Mouse (Mus musculus) limb, embryonic 13.5 days (tissue): ENCODE measurements around the gene Sema3c. TPM values are rescaled to one million over a fixed set of nuclear protein-coding genes. Genes with fewer than 3 reads are reported as not detected.

Source experiments
- ATAC-seq: fragments of 200-750 bp; cut with Nextera tagmentation; 2 replicates; pipeline ENCODE4 v1.8.0; 2017; ENCODE audit warnings: low read depth, moderate number of reproducible peaks, moderate TSS enrichment; ENCODE audit not compliant: low FRiP score
- H3K27ac ChIP-seq: fragments of 300-500 bp; sonication (generic); 2 replicates; pipeline ENCODE4 v1.5.1; 2015; ENCODE audit warnings: inconsistent platforms, mild to moderate bottlenecking, moderate library complexity
- H3K27me3 ChIP-seq: fragments of 300-500 bp; sonication (generic); 2 replicates; pipeline ENCODE4 v1.6.1; 2015; ENCODE audit warnings: mild to moderate bottlenecking, inconsistent platforms
- H3K36me3 ChIP-seq: fragments of 300-500 bp; sonication (generic); 2 replicates; pipeline ENCODE4 v1.6.1; 2015; ENCODE audit warnings: inconsistent platforms, mild to moderate bottlenecking, moderate library complexity
- H3K4me1 ChIP-seq: fragments of 300-500 bp; sonication (generic); 2 replicates; pipeline ENCODE4 v1.6.1; 2015; ENCODE audit warnings: inconsistent platforms
- H3K4me2 ChIP-seq: fragments of 300-500 bp; sonication (generic); replicated peaks from 2 replicates; pipeline ENCODE4 v1.6.1; 2015; ENCODE audit warnings: inconsistent platforms, mild to moderate bottlenecking, moderate library complexity
- H3K4me3 ChIP-seq: fragments of 300-500 bp; sonication (generic); 2 replicates; pipeline ENCODE4 v1.5.1; 2015; ENCODE audit warnings: moderate library complexity, mild to moderate bottlenecking, inconsistent platforms
- H3K9ac ChIP-seq: fragments of 300-500 bp; sonication (generic); 2 replicates; pipeline ENCODE4 v1.6.1; 2015; ENCODE audit warnings: mild to moderate bottlenecking, inconsistent platforms
- H3K9me3 ChIP-seq: fragments of 300-500 bp; sonication (generic); 2 replicates; pipeline ENCODE4 v1.6.1; 2016; ENCODE audit warnings: inconsistent platforms
- WGBS: fragments of 180-500 bp; shearing (Covaris S2); methylation state at CpG from one replicate; pipeline ENCODE4 v1.1.7; 2015; 5-methylcytosine and 5-hydroxymethylcytosine counted together
- polyA plus RNA-seq: library from polyadenylated mRNA; unstranded; fragments of >200 nt; fragmentation: Nextera tagmentation; extraction: Ambion mirVana; gene quantifications from 2 replicates; pipeline ENCODE4 v1.2.1, GENCODE M21; 2015

The Sema3c gene
- polyA plus RNA-seq, 1 experiment from 2014 or later: 59.3 TPM

DNA sequence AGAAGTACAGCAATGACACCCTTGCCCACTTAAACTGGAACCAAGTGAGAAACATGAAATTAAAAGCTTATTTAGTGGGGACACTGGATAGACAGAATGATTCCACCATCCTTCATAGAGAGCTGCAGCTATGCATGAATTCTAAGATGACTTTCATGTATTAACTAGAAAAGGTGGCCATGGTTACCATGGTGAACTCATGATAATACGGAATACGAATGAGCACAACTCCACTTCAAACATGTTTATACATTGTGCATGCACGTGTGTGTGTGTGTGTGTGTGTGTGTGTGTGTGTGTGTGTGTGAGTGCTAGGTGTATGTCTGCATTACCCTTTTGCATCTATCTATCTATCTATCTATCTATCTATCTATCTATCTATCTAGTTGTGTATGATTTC lies 87.1 kb downstream of the Sema3c start:
- Histone ChIP-seq H3K4me3 (no peak overlapping the region), H3K4me1 (no peaks in the 10 kb centered on the region), H3K9ac (no peak overlapping the region), H3K27ac (no peak overlapping the region), H3K27me3 (no peaks in the 10 kb centered on the region), H3K36me3 (no peaks in the 10 kb centered on the region), H3K9me3 (no peaks in the 10 kb centered on the region), H3K4me2 (no peak overlapping the region)
- ATAC-seq: no peak
- WGBS: 75% methylated on average over 3 of the region's 3 CpGs

DNA sequence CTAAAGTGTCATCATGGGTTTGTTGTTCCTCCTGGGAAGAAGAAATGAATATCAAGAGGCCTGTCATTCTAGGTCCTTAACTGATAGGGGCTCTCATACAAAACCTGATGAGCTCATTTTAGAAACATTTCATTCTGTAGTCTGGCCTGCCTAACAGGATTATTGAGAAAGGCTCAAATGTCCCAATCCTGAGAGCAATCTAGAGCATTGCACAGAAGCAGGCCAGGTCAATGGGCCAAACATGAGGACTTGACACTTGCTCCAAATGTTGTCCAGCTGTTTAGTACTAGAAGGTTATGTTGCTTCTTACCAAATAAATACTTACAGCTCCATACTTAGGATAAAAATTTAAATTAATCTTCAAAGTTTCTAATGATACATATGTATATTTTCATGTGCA lies 97.3 kb downstream of the Sema3c start:
- ATAC-seq: no peak
- Histone ChIP-seq H3K4me3 (no peak overlapping the region), H3K27me3 (no peaks in the 10 kb centered on the region), H3K4me2 (no peak overlapping the region), H3K4me1 (no peaks in the 10 kb centered on the region), H3K9ac (no peak overlapping the region), H3K27ac (no peak overlapping the region), H3K36me3 (peaks cover 5% of the 10 kb centered on the region), H3K9me3 (no peaks in the 10 kb centered on the region)

DNA sequence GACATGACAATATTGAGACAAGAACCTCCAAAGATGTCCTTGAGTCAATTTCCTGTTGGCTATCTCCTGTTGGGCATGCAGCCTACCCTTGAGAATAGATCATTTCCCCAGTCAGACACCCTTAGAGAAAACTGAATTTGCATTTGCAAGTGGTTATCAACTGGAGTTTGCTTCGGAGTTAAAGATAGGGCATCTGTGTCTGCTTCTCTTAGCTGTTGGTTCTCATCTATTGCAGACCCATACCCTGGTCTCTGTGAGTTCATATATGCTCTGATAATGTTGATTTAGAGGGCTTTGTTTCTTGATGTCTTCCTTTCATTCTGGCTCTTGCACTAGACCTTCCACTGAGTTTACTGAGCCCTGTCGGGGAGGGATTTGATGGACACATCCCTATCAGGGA lies 106.8 kb downstream of the Sema3c start:
- H3K9ac ChIP-seq: no peak overlapping the region
- H3K36me3 ChIP-seq: peaks cover 8% of the 10 kb centered on the region
- H3K27me3 ChIP-seq: no peaks in the 10 kb centered on the region
- WGBS: 81% methylated on average over 2 of the region's 2 CpGs
- H3K4me2 ChIP-seq: no peak overlapping the region
- H3K4me1 ChIP-seq: no peaks in the 10 kb centered on the region
- H3K9me3 ChIP-seq: no peaks in the 10 kb centered on the region
- no peak overlapping the region for H3K27ac ChIP-seq
- H3K4me3 ChIP-seq: no peak overlapping the region
- ATAC-seq: no peak

DNA sequence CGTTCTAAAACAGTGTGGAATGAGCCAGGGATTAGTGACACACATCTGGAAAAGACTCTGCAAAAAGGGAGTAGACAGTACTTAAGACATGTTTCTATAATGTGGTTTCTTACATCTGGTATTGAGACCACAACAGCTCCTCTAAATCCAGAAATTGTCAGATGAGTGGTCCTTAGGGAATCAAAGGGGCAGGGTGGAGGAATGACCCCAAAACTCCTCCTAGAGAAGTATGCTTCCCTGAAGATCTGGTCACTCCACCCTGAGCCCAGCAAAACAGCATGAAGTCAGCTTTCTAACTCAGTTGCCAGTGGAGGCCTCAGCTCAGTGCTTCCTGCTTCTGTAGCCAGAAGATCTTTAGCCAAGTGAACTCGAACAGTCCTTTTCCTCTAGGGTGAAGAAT lies 115.0 kb downstream of the Sema3c start:
- WGBS: 28% methylated on average over 2 of the region's 2 CpGs
- Histone ChIP-seq H3K4me2 (no peak overlapping the region), H3K27ac (peak overlapping the region; percentile 82), H3K9ac (no peak overlapping the region), H3K36me3 (0 out of 2 replicates have a peak, but pooled peaks cover 3% of the 10 kb centered on the region), H3K4me1 (peaks cover 19% of the 10 kb centered on the region), H3K27me3 (no peaks in the 10 kb centered on the region), H3K9me3 (no peaks in the 10 kb centered on the region), H3K4me3 (no peak overlapping the region)
- ATAC-seq: peak; percentile 79

DNA sequence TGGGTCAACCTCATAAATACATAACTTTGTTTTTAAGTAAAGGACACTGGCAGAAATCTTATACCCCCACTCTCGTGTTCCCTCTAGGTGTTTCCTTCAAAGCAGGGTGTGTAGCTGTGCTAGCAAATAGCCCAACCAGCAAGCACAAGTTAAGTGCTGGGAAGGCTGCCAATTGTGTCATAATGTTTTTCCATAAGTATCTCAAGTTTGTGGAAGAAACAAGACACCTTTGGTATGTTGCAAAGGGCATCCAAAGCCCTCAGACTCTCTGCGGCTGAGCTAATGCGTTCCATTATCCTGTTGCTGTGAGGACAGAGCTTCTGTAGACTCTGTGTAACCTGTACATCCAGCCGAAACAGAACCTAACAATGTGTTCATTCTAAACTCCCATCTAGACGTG lies 115.5 kb downstream of the Sema3c start:
- Histone ChIP-seq H3K4me1 (peaks cover 19% of the 10 kb centered on the region), H3K4me2 (no peak overlapping the region), H3K27ac (peak overlapping the region; percentile 82), H3K27me3 (no peaks in the 10 kb centered on the region), H3K9ac (no peak overlapping the region), H3K9me3 (no peaks in the 10 kb centered on the region), H3K4me3 (no peak overlapping the region), H3K36me3 (peaks cover 3% of the 10 kb centered on the region; the same call in 1 of the 2 replicates)
- 44% methylated on average over 5 of the region's 5 CpGs for WGBS
- ATAC-seq: peak; percentile 86

DNA sequence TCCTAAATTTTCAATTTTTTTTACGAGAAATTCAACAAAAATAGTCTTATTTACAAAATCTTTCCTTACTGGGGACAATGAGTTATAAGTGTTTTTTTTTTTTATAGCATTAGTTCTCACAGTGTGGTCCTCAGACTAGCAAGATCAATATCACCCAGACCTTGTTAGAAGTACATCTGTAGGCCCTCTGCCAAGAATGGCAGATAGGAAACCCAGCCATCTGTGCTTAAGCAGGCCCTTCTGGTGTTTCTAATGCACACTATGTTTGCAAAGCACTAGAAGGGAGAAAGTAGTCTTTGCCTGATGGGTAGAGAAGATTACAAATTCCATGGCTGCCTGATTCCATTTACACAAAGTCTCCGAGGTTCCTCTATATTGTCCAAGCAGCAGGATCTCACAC lies 121.3 kb downstream of the Sema3c start:
- Histone ChIP-seq H3K36me3 (no peaks in the 10 kb centered on the region; the same call in 1 of the 2 replicates), H3K27ac (no peak overlapping the region), H3K4me1 (no peaks in the 10 kb centered on the region), H3K9me3 (no peaks in the 10 kb centered on the region), H3K27me3 (no peaks in the 10 kb centered on the region), H3K4me3 (no peak overlapping the region), H3K4me2 (no peak overlapping the region), H3K9ac (no peak overlapping the region)
- ATAC-seq: no peak
- 81% methylated on average over 2 of the region's 2 CpGs for WGBS

DNA sequence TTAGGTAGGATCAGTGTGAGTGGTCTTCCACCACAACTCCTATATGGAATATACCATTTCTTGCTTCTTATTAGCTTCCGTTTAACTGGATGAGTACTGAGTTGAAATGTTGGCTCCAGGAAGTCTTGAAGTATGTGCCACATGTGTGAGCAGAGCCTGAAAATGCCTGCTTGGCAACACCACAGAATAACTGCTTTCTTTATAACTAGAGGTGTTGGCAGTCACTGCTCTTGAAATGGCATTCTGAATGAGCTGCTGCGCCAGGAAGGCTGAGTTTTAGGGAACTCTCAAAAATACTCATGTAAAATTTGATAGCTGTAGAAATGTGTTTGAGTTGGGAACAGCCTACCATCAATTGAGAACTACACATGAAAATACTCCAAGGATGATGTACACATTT lies 124.8 kb downstream of the Sema3c start:
- H3K27me3 ChIP-seq: no peaks in the 10 kb centered on the region
- no peak overlapping the region; the same call in 1 of the 2 replicates for H3K27ac ChIP-seq
- no peak overlapping the region for H3K4me2 ChIP-seq
- H3K9ac ChIP-seq: no peak overlapping the region
- peak; percentile 68; the same call in 1 of the 2 replicates for ATAC-seq
- 58% methylated on average over 2 of the region's 2 CpGs for WGBS
- H3K4me1 ChIP-seq: peaks cover 4% of the 10 kb centered on the region; the same call in 1 of the 2 replicates
- no peaks in the 10 kb centered on the region for H3K9me3 ChIP-seq
- no peak overlapping the region for H3K4me3 ChIP-seq
- no peaks in the 10 kb centered on the region; the same call in 1 of the 2 replicates for H3K36me3 ChIP-seq

DNA sequence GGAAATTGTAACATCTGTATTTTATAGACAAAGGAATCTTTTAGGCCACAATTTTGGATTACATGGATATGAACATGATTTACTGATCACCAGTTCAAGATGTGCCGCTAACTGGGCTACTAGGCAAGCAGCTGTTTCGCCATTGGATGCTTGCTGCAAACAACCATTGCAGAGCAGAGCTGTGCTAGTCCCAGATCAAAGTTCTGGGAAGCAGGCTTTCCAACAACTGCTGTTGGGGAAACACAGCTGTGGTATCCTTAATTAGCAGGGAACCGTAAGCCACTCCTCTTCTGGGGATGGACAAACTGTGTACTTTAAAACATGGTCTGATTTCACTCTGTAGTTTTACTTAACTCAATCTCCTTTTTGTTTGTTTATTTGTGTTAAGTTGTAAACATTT lies 130.1 kb downstream of the Sema3c start:
- Histone ChIP-seq H3K27ac (no peak overlapping the region), H3K9ac (no peak overlapping the region), H3K4me2 (no peak overlapping the region), H3K36me3 (peaks cover 8% of the 10 kb centered on the region; the same call in 1 of the 2 replicates), H3K4me1 (peaks cover 8% of the 10 kb centered on the region; the same call in 1 of the 2 replicates), H3K9me3 (no peaks in the 10 kb centered on the region), H3K27me3 (no peaks in the 10 kb centered on the region), H3K4me3 (no peak overlapping the region)
- WGBS: 17% methylated on average over 3 of the region's 3 CpGs
- ATAC-seq: peak; percentile 62

DNA sequence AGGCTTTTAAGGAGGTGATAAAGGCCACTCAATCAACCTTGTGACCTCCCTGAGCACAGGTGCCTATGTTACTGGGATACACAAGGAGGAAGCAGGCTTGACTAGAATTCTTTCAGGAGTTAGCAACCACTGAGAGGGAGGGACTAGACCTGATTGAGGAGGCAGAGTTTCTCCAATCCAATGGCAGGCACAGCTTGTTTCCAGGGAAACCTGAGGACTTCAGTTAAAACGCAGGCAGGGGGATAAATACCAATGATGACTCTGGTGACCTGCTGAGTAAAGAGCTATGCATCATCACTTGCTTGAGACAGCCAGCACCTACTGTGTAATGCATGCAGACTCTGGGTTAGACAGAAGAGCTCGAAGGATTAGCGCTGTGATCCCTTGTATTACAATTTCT lies 133.0 kb downstream of the Sema3c start:
- H3K4me1 ChIP-seq: peaks cover 8% of the 10 kb centered on the region; the same call in 1 of the 2 replicates
- H3K4me3 ChIP-seq: no peak overlapping the region
- H3K36me3 ChIP-seq: peaks cover 8% of the 10 kb centered on the region; the same call in 1 of the 2 replicates
- no peaks in the 10 kb centered on the region for H3K27me3 ChIP-seq
- no peak for ATAC-seq
- 58% methylated on average over 3 of the region's 3 CpGs for WGBS
- no peak overlapping the region for H3K27ac ChIP-seq
- H3K9me3 ChIP-seq: no peaks in the 10 kb centered on the region
- no peak overlapping the region for H3K4me2 ChIP-seq
- H3K9ac ChIP-seq: no peak overlapping the region

DNA sequence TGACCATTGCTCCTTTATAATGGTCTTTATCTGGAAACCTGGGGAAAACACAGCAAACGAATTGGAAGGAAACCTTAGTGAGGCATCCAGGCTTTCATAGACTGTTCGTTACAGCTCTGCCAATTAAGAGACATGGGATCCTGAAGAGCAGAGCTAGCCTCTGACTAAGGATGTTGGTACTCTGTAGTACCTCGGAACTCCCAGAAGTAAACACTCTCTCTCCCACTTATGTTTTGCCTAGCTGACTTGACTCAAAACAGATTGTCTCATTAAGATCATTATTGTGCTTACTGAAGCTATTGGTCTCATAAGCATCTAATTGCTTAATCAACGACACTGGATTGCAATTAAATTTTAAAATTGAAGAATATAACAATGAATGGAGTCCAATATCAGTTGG lies 138.3 kb downstream of the Sema3c start:
- Histone ChIP-seq H3K27ac (no peak overlapping the region), H3K4me3 (no peak overlapping the region), H3K27me3 (no peaks in the 10 kb centered on the region), H3K36me3 (peaks cover 7% of the 10 kb centered on the region; the same call in 1 of the 2 replicates), H3K9ac (no peak overlapping the region), H3K4me1 (no peaks in the 10 kb centered on the region), H3K4me2 (no peak overlapping the region), H3K9me3 (no peaks in the 10 kb centered on the region)
- WGBS: 38% methylated on average over 4 of the region's 4 CpGs
- no peak for ATAC-seq

DNA sequence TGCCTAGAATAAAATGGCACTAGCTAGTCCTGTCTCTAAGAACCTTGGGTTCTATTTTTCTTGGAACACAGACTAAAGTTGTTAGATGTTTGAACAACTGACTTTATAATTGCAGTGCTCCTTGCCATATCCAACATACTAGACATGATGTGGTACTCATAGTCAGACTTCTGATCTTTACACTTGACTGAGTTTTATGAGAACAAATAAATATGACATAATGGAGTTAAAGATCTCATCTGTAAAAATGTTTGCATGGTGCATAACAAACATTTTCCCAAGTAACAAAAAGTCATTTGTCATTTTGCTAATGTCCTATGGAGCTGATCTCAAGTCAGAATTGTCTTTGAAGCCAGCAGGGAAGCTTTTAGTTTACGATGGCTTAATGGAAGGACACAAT lies 141.1 kb downstream of the Sema3c start:
- H3K9me3 ChIP-seq: no peaks in the 10 kb centered on the region
- no peaks in the 10 kb centered on the region for H3K27me3 ChIP-seq
- no peak for ATAC-seq
- no peak overlapping the region for H3K27ac ChIP-seq
- WGBS: 77% methylated on average over 1 of the region's 1 CpGs
- H3K4me1 ChIP-seq: no peaks in the 10 kb centered on the region
- H3K9ac ChIP-seq: no peak overlapping the region
- H3K36me3 ChIP-seq: peaks cover 3% of the 10 kb centered on the region; the same call in 1 of the 2 replicates
- H3K4me3 ChIP-seq: no peak overlapping the region
- H3K4me2 ChIP-seq: no peak overlapping the region

DNA sequence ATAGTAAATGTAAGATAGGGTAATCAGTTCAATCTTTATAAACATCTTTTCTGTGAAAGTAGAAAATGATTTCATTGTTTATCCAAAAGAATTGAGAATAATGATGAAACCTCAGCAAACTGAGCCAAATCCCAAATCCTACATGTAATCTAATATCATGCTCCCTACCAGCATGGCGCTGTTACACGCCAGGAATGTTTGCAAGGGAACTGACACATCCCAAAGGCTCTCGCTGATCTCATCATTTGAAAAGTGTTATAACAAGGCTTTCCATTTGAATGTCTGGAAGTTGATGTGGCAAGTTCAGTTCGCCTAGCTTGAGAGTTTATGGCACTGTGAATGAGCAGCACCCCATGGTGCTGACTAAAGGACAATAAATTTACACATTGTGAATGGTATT lies 145.9 kb downstream of the Sema3c start:
- Histone ChIP-seq H3K27me3 (no peaks in the 10 kb centered on the region), H3K4me3 (no peak overlapping the region), H3K4me1 (no peaks in the 10 kb centered on the region), H3K36me3 (peaks cover 9% of the 10 kb centered on the region), H3K9ac (no peak overlapping the region), H3K4me2 (no peak overlapping the region), H3K9me3 (no peaks in the 10 kb centered on the region), H3K27ac (no peak overlapping the region)
- ATAC-seq: no peak
- whole genome bisulfite sequencing: 58% methylated on average over 4 of the region's 4 CpGs

DNA sequence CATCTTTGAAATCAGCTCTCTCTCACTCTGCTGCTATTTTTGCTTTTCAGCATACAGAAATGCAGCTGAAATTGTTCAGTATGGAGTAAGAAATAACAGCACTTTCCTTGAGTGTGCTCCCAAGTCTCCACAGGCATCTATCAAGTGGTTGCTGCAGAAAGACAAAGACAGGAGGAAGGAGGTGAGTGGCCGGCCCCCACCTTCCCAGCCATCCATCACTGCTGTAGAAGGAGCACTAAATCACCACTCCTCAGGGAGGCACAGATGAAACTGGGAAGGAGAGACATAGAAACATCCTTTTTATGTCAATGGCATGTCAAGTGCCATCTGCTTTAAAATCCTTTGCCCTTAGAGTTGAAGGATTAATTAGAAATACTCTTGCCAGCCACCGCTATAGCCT lies 149.9 kb downstream of the Sema3c start:
- Histone ChIP-seq H3K4me2 (no peak overlapping the region), H3K9ac (no peak overlapping the region), H3K36me3 (peaks cover 26% of the 10 kb centered on the region), H3K27ac (no peak overlapping the region), H3K27me3 (no peaks in the 10 kb centered on the region), H3K4me1 (no peaks in the 10 kb centered on the region), H3K4me3 (no peak overlapping the region), H3K9me3 (0 out of 2 replicates have a peak, but pooled peaks cover 3% of the 10 kb centered on the region)
- ATAC-seq: no peak
- 21% methylated on average over 2 of the region's 2 CpGs for WGBS
